Mouse (Mus musculus) midbrain, postnatal 0 days (tissue): ENCODE measurements around the gene Abcc2. TPM values are rescaled to one million over a fixed set of nuclear protein-coding genes. Genes with fewer than 3 reads are reported as not detected.
A peak's percentile ranks its signal among the peaks of the same experiment; 100 is the strongest.

Source experiments
- ATAC-seq: fragments of 200-750 bp; cut with Nextera tagmentation; 2 replicates; pipeline ENCODE4 v1.8.0; 2017; ENCODE audit warnings: moderate number of reproducible peaks, mild to moderate bottlenecking, moderate TSS enrichment, moderate library complexity; ENCODE audit not compliant: low FRiP score
- DNase-seq: peaks from one replicate; pipeline ENCODE4 v3.0.0-alpha.2; 2015; ENCODE audit warnings: low spot score
- H3K27ac ChIP-seq: fragments of 300-500 bp; sonication (generic); 2 replicates; pipeline ENCODE4 v1.5.1; 2014; ENCODE audit warnings: low read depth, mild to moderate bottlenecking, low read length, mixed read lengths
- H3K27me3 ChIP-seq: fragments of 300-500 bp; sonication (generic); 2 replicates; pipeline ENCODE4 v1.6.1; 2014; ENCODE audit warnings: low read length, control low read depth, mixed read lengths; ENCODE audit not compliant: insufficient read depth
- H3K36me3 ChIP-seq: fragments of 300-500 bp; sonication (generic); 2 replicates; pipeline ENCODE4 v1.6.1; 2014; ENCODE audit warnings: low read length, control low read depth, mixed read lengths; ENCODE audit not compliant: insufficient read depth
- H3K4me1 ChIP-seq: fragments of 300-500 bp; sonication (generic); 2 replicates; pipeline ENCODE4 v1.6.1; 2014; ENCODE audit warnings: mild to moderate bottlenecking, control low read depth, antibody characterized with exemption, low read length, mixed read lengths; ENCODE audit not compliant: insufficient read depth
- H3K4me2 ChIP-seq: fragments of 300-500 bp; sonication (generic); 2 replicates; pipeline ENCODE4 v1.6.1; 2014; ENCODE audit warnings: low read depth, mild to moderate bottlenecking, low read length, mixed read lengths; ENCODE audit not compliant: poor library complexity, severe bottlenecking
- H3K4me3 ChIP-seq: fragments of 300-500 bp; sonication (generic); 2 replicates; pipeline ENCODE4 v1.5.1; 2014; ENCODE audit warnings: low read depth, mild to moderate bottlenecking, low read length, moderate library complexity
- H3K9ac ChIP-seq: fragments of 300-500 bp; sonication (generic); replicated peaks from 2 replicates; pipeline ENCODE4 v1.6.1; 2014; ENCODE audit warnings: mild to moderate bottlenecking, low read length, moderate library complexity, mixed read lengths; ENCODE audit not compliant: poor library complexity, severe bottlenecking
- H3K9me3 ChIP-seq: fragments of 300-500 bp; sonication (generic); 2 replicates; pipeline ENCODE4 v1.6.1; 2016; ENCODE audit warnings: low read length, control low read depth
- CTCF ChIP-seq: IDR thresholded peaks from 2 replicates; pipeline ENCODE4 v1.5.1; 2016; ENCODE audit warnings: antibody characterized with exemption, mild to moderate bottlenecking
- WGBS: fragments of 180-500 bp; shearing (Covaris S2); extraction: QIAGEN DNeasy Blood & Tissue Kit; methylation state at CpG from one replicate; pipeline ENCODE4 v1.1.7; 2014; 5-methylcytosine and 5-hydroxymethylcytosine counted together
- polyA plus RNA-seq: library from polyadenylated mRNA; unstranded; fragments of >200 nt; fragmentation: Nextera tagmentation; extraction: Ambion mirVana; gene quantifications from 2 replicates; pipeline ENCODE4 v1.2.1, GENCODE M21; 2015
- total RNA-seq: library from RNA; depleted of rRNA; stranded (reverse); fragments of >200 nt; gene quantifications from 2 replicates; pipeline ENCODE4 v1.2.3, GENCODE M21; 2014

The Abcc2 gene
- total and polyA plus RNA-seq, 2 experiments from 2014 or later: 0.07 to 0.22 TPM

GRCm38 (mm10) chr19:43870418-43870817 lies 88.4 kb downstream of the Abcc2 start:
- no peak for TF ChIP-seq CTCF

GRCm38 (mm10) chr19:43874351-43874750 lies 92.4 kb downstream of the Abcc2 start:
- 96% methylated on average over 11 of the region's 11 CpGs for WGBS
- no peak for TF ChIP-seq CTCF
- no peak overlapping the region for H3K4me2 ChIP-seq

More at GRCm38 (mm10) chr19:43870418-43870817, 88.4 kb downstream of the Abcc2 start:
- WGBS: 94% methylated on average over 4 of the region's 4 CpGs
- ATAC-seq (no peak), DNase-seq (no peak)
- Histone ChIP-seq H3K4me2 (no peak overlapping the region), H3K27me3 (no peaks in the 10 kb centered on the region), H3K9me3 (no peaks in the 10 kb centered on the region), H3K27ac (no peak overlapping the region), H3K36me3 (peaks cover 57% of the 10 kb centered on the region), H3K9ac (no peak overlapping the region), H3K4me3 (no peak overlapping the region), H3K4me1 (no peaks in the 10 kb centered on the region)

GRCm38 (mm10) chr19:43875996-43876395 lies 94.0 kb downstream of the Abcc2 start:
- ATAC-seq (no peak), DNase-seq (peak; percentile 66)
- Histone ChIP-seq H3K27me3 (no peaks in the 10 kb centered on the region), H3K9ac (no peak overlapping the region), H3K9me3 (no peaks in the 10 kb centered on the region), H3K27ac (0 out of 2 replicates have a peak overlapping the region, but pooled peaks have one; percentile 32), H3K4me2 (no peak overlapping the region), H3K4me1 (peaks cover 4% of the 10 kb centered on the region; the same call in 1 of the 2 replicates), H3K4me3 (no peak overlapping the region), H3K36me3 (0 out of 2 replicates have a peak, but pooled peaks cover 15% of the 10 kb centered on the region)
- 26% methylated on average over 2 of the region's 2 CpGs for WGBS
- no peak for TF ChIP-seq CTCF

More at GRCm38 (mm10) chr19:43874351-43874750, 92.4 kb downstream of the Abcc2 start:
- no peaks in the 10 kb centered on the region for H3K9me3 ChIP-seq
- H3K36me3 ChIP-seq: peaks cover 27% of the 10 kb centered on the region
- no peak overlapping the region for H3K9ac ChIP-seq
- DNase-seq (no peak), ATAC-seq (no peak)
- H3K27me3 ChIP-seq: no peaks in the 10 kb centered on the region
- no peaks in the 10 kb centered on the region for H3K4me1 ChIP-seq
- H3K27ac ChIP-seq: no peak overlapping the region
- H3K4me3 ChIP-seq: no peak overlapping the region

DNA sequence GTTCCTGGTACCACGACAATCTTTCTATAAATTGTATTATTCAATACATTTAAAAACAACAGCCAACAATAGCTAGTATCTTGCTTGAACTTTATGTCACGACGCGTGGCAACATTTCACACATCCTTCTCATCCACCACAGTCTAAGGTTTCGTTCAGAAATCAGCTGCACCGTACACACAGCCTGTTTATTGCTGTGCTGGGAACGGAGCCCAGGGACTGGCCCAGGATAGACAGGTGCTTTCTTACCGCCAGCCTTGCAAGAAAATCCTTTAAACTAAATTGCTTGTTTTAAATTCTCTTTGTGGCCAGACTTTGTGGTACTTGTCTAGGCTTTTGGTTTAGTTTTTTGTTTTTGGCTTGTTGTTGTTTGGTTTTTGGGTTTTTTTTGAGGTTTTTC lies 95.4 kb downstream of the Abcc2 start:
- Histone ChIP-seq H3K9ac (no peak overlapping the region), H3K36me3 (0 out of 2 replicates have a peak, but pooled peaks cover 4% of the 10 kb centered on the region), H3K4me3 (no peak overlapping the region), H3K27ac (no peak overlapping the region), H3K27me3 (no peaks in the 10 kb centered on the region), H3K4me2 (no peak overlapping the region), H3K9me3 (no peaks in the 10 kb centered on the region), H3K4me1 (peaks cover 4% of the 10 kb centered on the region; the same call in 1 of the 2 replicates)
- no peak for ATAC-seq
- no peak for TF ChIP-seq CTCF
- 78% methylated on average over 8 of the region's 8 CpGs for WGBS
- no peak for DNase-seq

DNA sequence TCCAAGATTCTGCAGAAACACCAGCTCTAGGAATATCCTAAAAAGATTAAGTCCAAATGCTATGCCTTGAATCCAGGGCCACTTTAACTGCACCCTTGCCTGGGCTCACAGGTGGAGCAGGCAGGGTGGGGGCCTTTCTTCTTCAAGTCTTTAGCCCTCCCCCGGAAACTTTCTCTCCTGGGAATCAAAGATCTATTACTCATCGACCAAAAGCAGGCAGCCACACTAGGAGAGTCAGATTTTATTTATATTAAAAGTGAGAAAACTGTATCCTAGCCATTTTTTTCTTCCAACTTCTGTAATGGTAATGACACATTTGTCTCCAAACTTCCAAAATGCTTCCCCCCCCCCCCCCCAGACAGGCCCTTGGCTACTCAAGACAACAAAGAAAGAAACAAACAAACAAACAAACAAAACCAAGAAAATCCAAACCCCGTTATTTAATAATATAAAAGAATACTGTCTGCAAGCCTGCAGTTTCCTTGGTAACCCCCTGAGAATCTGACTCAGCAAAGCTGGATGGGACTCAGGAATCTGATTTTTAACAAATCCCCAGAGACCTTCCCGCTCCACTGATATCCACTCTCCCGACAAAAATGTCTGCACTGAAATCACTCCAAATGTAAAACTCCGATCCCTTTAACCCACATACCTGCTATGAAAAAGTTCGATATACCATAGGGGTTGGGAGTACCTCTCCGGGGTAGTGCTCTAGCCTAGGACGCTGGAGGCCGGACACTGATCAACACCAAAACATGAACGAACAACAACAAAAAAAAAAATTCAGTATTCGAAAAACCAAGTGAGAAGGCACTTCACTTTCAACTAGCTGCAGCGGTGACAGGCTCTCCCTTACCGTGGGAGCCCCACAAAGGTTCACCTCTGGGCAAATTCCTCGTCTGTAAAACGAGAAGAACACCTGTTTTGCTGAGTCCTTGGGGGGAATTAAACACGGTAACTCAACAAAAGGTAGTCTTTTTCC lies 96.4 kb downstream of the Abcc2 start:
- peak; percentile 65 for DNase-seq

More for the DNA sequence above, 96.4 kb downstream of the Abcc2 start:
- peaks cover 4% of the 10 kb centered on the region; the same call in 1 of the 2 replicates for H3K4me1 ChIP-seq
- no peak for ATAC-seq
- H3K27ac ChIP-seq: 0 out of 2 replicates have a peak overlapping the region, but pooled peaks have one; percentile 60
- no peaks in the 10 kb centered on the region for H3K9me3 ChIP-seq
- H3K4me2 ChIP-seq: peak overlapping the region; percentile 80
- 5% methylated on average over 17 of the region's 17 CpGs for WGBS
- peak overlapping the region; percentile 60; the same call in 1 of the 2 replicates for H3K9ac ChIP-seq
- TF ChIP-seq CTCF: no peak
- H3K27me3 ChIP-seq: no peaks in the 10 kb centered on the region
- no peaks in the 10 kb centered on the region for H3K36me3 ChIP-seq
- peak overlapping the region; percentile 69 for H3K4me3 ChIP-seq
